23 mouse cellular contexts compared by ENCODE assay signal in genomic region chr2:135855890-135856490, GRCm38 (mm10).
DNase-seq lines count a peak whose midpoint lies in the region; ATAC-seq and TF ChIP-seq lines count a peak whose summit lies in the region.
"Had no signal": no experiment of that assay in that cellular context is flagged by ENCODE, and none has a peak within 500 bp of the region (broad histone marks: within the 10 kb centered on the region; RNA-seq: fewer than 3 reads in every experiment).

No protein-coding gene starts in this region.

- no peak overlapping the region for H3K9ac ChIP-seq in midbrain, embryonic 11.5 days (ENCODE audit: low read length)
- no peak overlapping the region for H3K9ac ChIP-seq in midbrain, embryonic 15.5 days
- no peak overlapping the region for H3K9ac ChIP-seq in forebrain, embryonic 15.5 days (replicated peaks)
- H3K9ac ChIP-seq: hindbrain, embryonic 15.5 days; liver, postnatal 0 days; midbrain, embryonic 12.5 days had no signal

- H3K27me3 ChIP-seq in midbrain, embryonic 11.5 days (ENCODE audit: control insufficient read depth, insufficient read depth, low read length): no peaks in the 10 kb centered on the region
- H3K27me3 ChIP-seq in midbrain, embryonic 15.5 days (replicated peaks): no peaks in the 10 kb centered on the region
- no peaks in the 10 kb centered on the region for H3K27me3 ChIP-seq in forebrain, embryonic 15.5 days
- H3K27me3 ChIP-seq: hindbrain, embryonic 15.5 days; midbrain, embryonic 12.5 days; Patski had no signal

- TF ChIP-seq CTCF in gastrocnemius, adult 2 months (IDR thresholded peaks at IDR 0.05): no peak

- H3K9me3 ChIP-seq in midbrain, embryonic 11.5 days (ENCODE audit: control insufficient read depth, low read length): no peaks in the 10 kb centered on the region
- H3K9me3 ChIP-seq in midbrain, embryonic 15.5 days: no peaks in the 10 kb centered on the region
- no peaks in the 10 kb centered on the region for H3K9me3 ChIP-seq in forebrain, embryonic 15.5 days
- H3K9me3 ChIP-seq: heart, embryonic 10.5 days; hindbrain, embryonic 15.5 days; midbrain, embryonic 12.5 days had no signal

- ATAC-seq in midbrain, embryonic 11.5 days (ENCODE audit: low FRiP score): no peak
- ATAC-seq in midbrain, embryonic 15.5 days (replicated peaks): no peak
- peak; percentile 67 for ATAC-seq in forebrain, embryonic 15.5 days (replicated peaks)
- ATAC-seq: activated CD4-positive, CD25-positive, alpha-beta regulatory T cell, adult 4 months; liver, postnatal 0 days; Patski had no signal

- DNase-seq in gastrocnemius, adult 2 months: no peak
- DNase-seq in gastrocnemius, postnatal 10 days: no peak
- peak; percentile 67 for DNase-seq in midbrain, embryonic 11.5 days (ENCODE audit: low spot score, missing footprints)
- DNase-seq in retina, postnatal 1 day: peak; percentile 39
- DNase-seq in adrenal gland, postnatal 14 days: no peak
- DNase-seq: adrenal gland, postnatal 36 days; cerebellum, postnatal 10 days; embryo, embryonic 11 days; gastrocnemius, postnatal 25 days; heart, postnatal 14 days; kidney, adult 2 months; liver; liver, postnatal 0 days; lung, postnatal 36 days; right cerebral cortex, postnatal 25 days; thymus, postnatal 36 days had no signal

- H3K27ac ChIP-seq in gastrocnemius, adult 2 months: peak overlapping the region; percentile 9; the same call in 1 of the 2 replicates
- no peak overlapping the region; the same call in 1 of the 2 replicates for H3K27ac ChIP-seq in midbrain, embryonic 11.5 days (ENCODE audit: low read depth, low read length)
- H3K27ac ChIP-seq in midbrain, embryonic 15.5 days: no peak overlapping the region
- H3K27ac ChIP-seq in forebrain, embryonic 15.5 days (replicated peaks): no peak overlapping the region
- H3K27ac ChIP-seq: heart, embryonic 10.5 days; hindbrain, embryonic 15.5 days; midbrain, embryonic 12.5 days had no signal

- H3K4me3 ChIP-seq in gastrocnemius, adult 2 months: no peak overlapping the region
- no peak overlapping the region for H3K4me3 ChIP-seq in midbrain, embryonic 11.5 days (ENCODE audit: low read depth, low read length)
- H3K4me3 ChIP-seq in midbrain, embryonic 15.5 days: no peak overlapping the region
- no peak overlapping the region for H3K4me3 ChIP-seq in forebrain, embryonic 15.5 days
- H3K4me3 ChIP-seq: heart, embryonic 10.5 days; hindbrain, embryonic 15.5 days; midbrain, embryonic 12.5 days had no signal

- no peaks in the 10 kb centered on the region for H3K4me1 ChIP-seq in midbrain, embryonic 11.5 days (ENCODE audit: control insufficient read depth, insufficient read depth, low read length)
- peaks cover 5% of the 10 kb centered on the region; the same call in 1 of the 2 replicates for H3K4me1 ChIP-seq in midbrain, embryonic 15.5 days
- 0 out of 2 replicates have a peak, but pooled peaks cover 9% of the 10 kb centered on the region for H3K4me1 ChIP-seq in forebrain, embryonic 15.5 days
- H3K4me1 ChIP-seq: heart, embryonic 10.5 days had no signal

- H3K36me3 ChIP-seq in midbrain, embryonic 11.5 days (ENCODE audit: control insufficient read depth, insufficient read depth, low read length): no peaks in the 10 kb centered on the region; the same call in 1 of the 2 replicates
- H3K36me3 ChIP-seq in midbrain, embryonic 15.5 days (replicated peaks): no peaks in the 10 kb centered on the region
- no peaks in the 10 kb centered on the region for H3K36me3 ChIP-seq in forebrain, embryonic 15.5 days
- H3K36me3 ChIP-seq: heart, embryonic 10.5 days; hindbrain, embryonic 15.5 days; midbrain, embryonic 12.5 days had no signal

- 81% methylated on average over 6 of the region's 6 CpGs for WGBS in midbrain, embryonic 11.5 days
- 55% methylated on average over 6 of the region's 6 CpGs for WGBS in midbrain, embryonic 15.5 days
- 21% methylated on average over 6 of the region's 6 CpGs for WGBS in forebrain, embryonic 15.5 days

- no peak overlapping the region for H3K4me2 ChIP-seq in midbrain, embryonic 11.5 days
- H3K4me2 ChIP-seq in midbrain, embryonic 15.5 days: no peak overlapping the region
- H3K4me2 ChIP-seq in forebrain, embryonic 15.5 days (replicated peaks): no peak overlapping the region
- H3K4me2 ChIP-seq: hindbrain, embryonic 15.5 days; midbrain, embryonic 12.5 days had no signal

- intact Hi-C loops in gastrocnemius, adult 2 months (cut with DNase I): no loop called here

Comparison
In these comparisons a context has a peak if more than half of its experiments do, and no peak if none do; other contexts are left out.
1. DNase-seq: peak in midbrain, embryonic 11.5 days (single experiment) and retina, postnatal 1 day (single experiment); none in gastrocnemius, adult 2 months (single experiment), gastrocnemius, postnatal 10 days (single experiment) and adrenal gland, postnatal 14 days (single experiment).